In genomic region chr4:148121982-148122693, GRCm38 (mm10) we compare ENCODE assay signal across 11 mouse cellular contexts. TPM values are rescaled to one million over a fixed set of nuclear protein-coding genes. Genes with fewer than 3 reads are reported as not detected.
DNase-seq lines count a peak whose midpoint lies in the region; ATAC-seq lines count a peak whose summit lies in the region.
"Had no signal": no experiment of that assay in that cellular context is flagged by ENCODE, and none has a peak within 500 bp of the region (broad histone marks: within the 10 kb centered on the region; RNA-seq: fewer than 3 reads in every experiment).

No protein-coding gene starts in this region.

- DNase-seq in MN1 (ENCODE audit: low spot score) = peak; percentile 32
- DNase-seq in embryonic facial prominence, embryonic 10.5 days (ENCODE audit: low spot score) = peak; percentile 62
- DNase-seq in hindbrain, embryonic 11.5 days (ENCODE audit: low spot score) = peak; percentile 48
- DNase-seq in right cerebral cortex, postnatal 36 days (ENCODE audit: low spot score in 2 of 2) = no peak
- no peak for DNase-seq in urinary bladder, postnatal 25 days (ENCODE audit: low spot score)
- DNase-seq in gastrocnemius, postnatal 36 days = no peak
- no peak for DNase-seq in spleen, postnatal 36 days (ENCODE audit: low spot score in 2 of 2)
- DNase-seq: kidney, postnatal 25 days; spleen, adult 18-20 months had no signal

- ATAC-seq in hindbrain, embryonic 11.5 days (ENCODE audit: low FRiP score) = peak; percentile 88
- ATAC-seq in midbrain, embryonic 13.5 days = peak; percentile 87

- H3K4me2 ChIP-seq in hindbrain, embryonic 11.5 days (replicated peaks; ENCODE audit: low read depth, low read length) = no peak overlapping the region
- no peak overlapping the region for H3K4me2 ChIP-seq in midbrain, embryonic 13.5 days (replicated peaks)
- H3K4me2 ChIP-seq: heart, embryonic 11.5 days had no signal

- H3K27me3 ChIP-seq in embryonic facial prominence, embryonic 10.5 days (replicated peaks; ENCODE audit: low read depth, poor library complexity, severe bottlenecking) = peaks cover 12% of the 10 kb centered on the region
- H3K27me3 ChIP-seq in hindbrain, embryonic 11.5 days (ENCODE audit: control insufficient read depth, insufficient read depth, low read length) = no peaks in the 10 kb centered on the region
- H3K27me3 ChIP-seq in midbrain, embryonic 13.5 days = no peaks in the 10 kb centered on the region

- no peak overlapping the region; the same call in 1 of the 2 replicates for H3K4me3 ChIP-seq in embryonic facial prominence, embryonic 10.5 days
- no peak overlapping the region for H3K4me3 ChIP-seq in hindbrain, embryonic 11.5 days (ENCODE audit: low read depth, low read length)
- H3K4me3 ChIP-seq in midbrain, embryonic 13.5 days (replicated peaks) = no peak overlapping the region

- no peaks in the 10 kb centered on the region for H3K9me3 ChIP-seq in embryonic facial prominence, embryonic 10.5 days
- no peaks in the 10 kb centered on the region for H3K9me3 ChIP-seq in hindbrain, embryonic 11.5 days (ENCODE audit: control insufficient read depth, low read length)
- no peaks in the 10 kb centered on the region for H3K9me3 ChIP-seq in midbrain, embryonic 13.5 days

- H3K36me3 ChIP-seq in embryonic facial prominence, embryonic 10.5 days (replicated peaks) = no peaks in the 10 kb centered on the region
- no peaks in the 10 kb centered on the region for H3K36me3 ChIP-seq in hindbrain, embryonic 11.5 days (ENCODE audit: control insufficient read depth, insufficient read depth, low read length)
- peaks cover 9% of the 10 kb centered on the region for H3K36me3 ChIP-seq in midbrain, embryonic 13.5 days

- H3K4me1 ChIP-seq in embryonic facial prominence, embryonic 10.5 days = peaks cover 29% of the 10 kb centered on the region
- H3K4me1 ChIP-seq in hindbrain, embryonic 11.5 days (replicated peaks; ENCODE audit: control insufficient read depth, insufficient read depth, low read length) = no peaks in the 10 kb centered on the region; the same call in none of the 2 replicates
- peaks cover 64% of the 10 kb centered on the region for H3K4me1 ChIP-seq in midbrain, embryonic 13.5 days (replicated peaks)

- 11% methylated on average over 6 of the region's 6 CpGs for WGBS in embryonic facial prominence, embryonic 10.5 days
- 5% methylated on average over 6 of the region's 6 CpGs for WGBS in hindbrain, embryonic 11.5 days
- 9% methylated on average over 6 of the region's 6 CpGs for WGBS in midbrain, embryonic 13.5 days

- no peak overlapping the region for H3K9ac ChIP-seq in hindbrain, embryonic 11.5 days (ENCODE audit: low read depth, low read length)
- peak overlapping the region; percentile 16; the same call in 1 of the 2 replicates for H3K9ac ChIP-seq in midbrain, embryonic 13.5 days (replicated peaks)

- H3K27ac ChIP-seq in embryonic facial prominence, embryonic 10.5 days (replicated peaks) = peak overlapping the region; percentile 37; the same call in 1 of the 2 replicates
- peak overlapping the region; percentile 33; the same call in 1 of the 2 replicates for H3K27ac ChIP-seq in hindbrain, embryonic 11.5 days (ENCODE audit: low read depth, low read length)
- peak overlapping the region; percentile 68 for H3K27ac ChIP-seq in midbrain, embryonic 13.5 days

- intact Hi-C loops in gastrocnemius, postnatal 36 days (cut with DNase I) = no loop called here

RNA-seq across cellular contexts. Expression of gene Mad2l2, which starts 8.0 kb away (rescaled TPM):
- 63.3 and 67.3 TPM in 2 replicates for polyA plus RNA-seq in embryonic facial prominence, embryonic 10.5 days (2016; fragmentation: Nextera tagmentation; extraction: Ambion mirVana)
- polyA plus RNA-seq in hindbrain, embryonic 11.5 days (2014; fragmentation: Nextera tagmentation; extraction: Ambion mirVana) = 82.5 and 88.2 TPM in 2 replicates
- 105 and 106 TPM in 2 replicates for polyA plus RNA-seq in midbrain, embryonic 13.5 days (2015; fragmentation: Nextera tagmentation; extraction: Ambion mirVana)
- total RNA-seq in gastrocnemius, postnatal 36 days (2021) = 10 to 100 TPM; 10.9 to 12.6 TPM

RNA-seq across cellular contexts. Expression of gene Draxin, which starts 8.4 kb away (rescaled TPM):
- polyA plus RNA-seq in embryonic facial prominence, embryonic 10.5 days (2016; fragmentation: Nextera tagmentation; extraction: Ambion mirVana) = 1.5 and 2.4 TPM in 2 replicates
- 12.8 and 13.8 TPM in 2 replicates for polyA plus RNA-seq in hindbrain, embryonic 11.5 days (2014; fragmentation: Nextera tagmentation; extraction: Ambion mirVana)
- polyA plus RNA-seq in midbrain, embryonic 13.5 days (2015; fragmentation: Nextera tagmentation; extraction: Ambion mirVana) = 14.6 and 20.4 TPM in 2 replicates
- under 1 TPM in 1 of 2 experiments, not detected in 1; 0.10 TPM for total RNA-seq in gastrocnemius, postnatal 36 days (2021)

RNA-seq across cellular contexts. Expression of gene Fbxo6, which starts 29.8 kb away (rescaled TPM):
- 8.3 and 10.6 TPM in 2 replicates for polyA plus RNA-seq in embryonic facial prominence, embryonic 10.5 days (2016; fragmentation: Nextera tagmentation; extraction: Ambion mirVana)
- polyA plus RNA-seq in hindbrain, embryonic 11.5 days (2014; fragmentation: Nextera tagmentation; extraction: Ambion mirVana) = 14.6 and 15.5 TPM in 2 replicates
- 15.9 and 19.6 TPM in 2 replicates for polyA plus RNA-seq in midbrain, embryonic 13.5 days (2015; fragmentation: Nextera tagmentation; extraction: Ambion mirVana)
- total RNA-seq in gastrocnemius, postnatal 36 days (2021) = 10 to 100 TPM; 32.7 to 33.5 TPM

RNA-seq across cellular contexts. Expression of gene Agtrap, which starts 34.3 kb away (rescaled TPM):
- polyA plus RNA-seq in embryonic facial prominence, embryonic 10.5 days (2016; fragmentation: Nextera tagmentation; extraction: Ambion mirVana) = 13.2 and 14.8 TPM in 2 replicates
- 8.8 and 10.9 TPM in 2 replicates for polyA plus RNA-seq in hindbrain, embryonic 11.5 days (2014; fragmentation: Nextera tagmentation; extraction: Ambion mirVana)
- 5.4 and 7.9 TPM in 2 replicates for polyA plus RNA-seq in midbrain, embryonic 13.5 days (2015; fragmentation: Nextera tagmentation; extraction: Ambion mirVana)
- total RNA-seq in gastrocnemius, postnatal 36 days (2021) = 10 to 100 TPM in 1 of 2 experiments, 1 to 10 TPM in 1; 9.8 to 11.4 TPM

RNA-seq across cellular contexts. Expression of gene Fbxo44, which starts 38.1 kb away (rescaled TPM):
- 18.0 and 21.3 TPM in 2 replicates for polyA plus RNA-seq in embryonic facial prominence, embryonic 10.5 days (2016; fragmentation: Nextera tagmentation; extraction: Ambion mirVana)
- 82.2 and 82.5 TPM in 2 replicates for polyA plus RNA-seq in hindbrain, embryonic 11.5 days (2014; fragmentation: Nextera tagmentation; extraction: Ambion mirVana)
- polyA plus RNA-seq in midbrain, embryonic 13.5 days (2015; fragmentation: Nextera tagmentation; extraction: Ambion mirVana) = 97.8 and 103 TPM in 2 replicates
- 1 to 10 TPM; 6.3 to 9.1 TPM for total RNA-seq in gastrocnemius, postnatal 36 days (2021)

Comparison
In these comparisons a context has a peak if more than half of its experiments do, and no peak if none do; other contexts are left out.
1. DNase-seq: peak in MN1 (single experiment), embryonic facial prominence, embryonic 10.5 days (single experiment) and hindbrain, embryonic 11.5 days (single experiment); none in right cerebral cortex, postnatal 36 days (0 of 2), urinary bladder, postnatal 25 days (single experiment), gastrocnemius, postnatal 36 days (0 of 2) and spleen, postnatal 36 days (0 of 2).
2. Peak in every context shown above with its lines, with median percentiles within 50 percentile points of each other: H3K27ac ChIP-seq.